Mouse (Mus musculus): ENCODE data around the gene Myl9.
"Not testable (repeated sequence)": the region's sequence is repeated elsewhere in the genome, so short reads cannot be mapped to it uniquely, and the experiment has no call there.

Myl9 gene

DNA sequence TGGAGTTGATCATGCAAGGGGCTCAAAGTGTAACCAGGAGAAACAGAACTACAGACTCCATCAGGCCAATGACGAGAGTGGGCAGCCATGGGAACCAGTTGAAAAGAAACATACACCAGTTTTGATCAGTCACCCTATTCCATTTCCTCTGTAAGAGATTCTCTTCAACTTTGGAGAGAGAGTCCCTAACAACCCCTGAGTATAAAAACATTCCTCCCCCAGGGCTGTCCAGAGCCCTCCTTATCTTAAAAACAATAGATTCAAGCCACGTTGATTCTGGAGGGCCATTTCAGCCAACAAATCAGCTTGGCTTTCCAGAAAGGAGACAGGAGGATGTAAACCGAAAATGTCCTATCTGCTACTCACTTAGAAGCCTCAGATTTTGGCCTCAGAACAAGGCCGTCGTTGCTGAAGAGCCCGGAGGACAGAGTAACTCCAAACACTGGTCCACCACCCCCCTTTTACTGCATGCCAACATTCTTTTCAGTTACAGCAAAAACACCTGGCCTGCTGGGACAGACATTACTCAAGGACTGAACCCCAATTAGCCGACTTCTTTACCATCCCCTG lies 8.9 kb downstream of the Myl9 start:
- DNase-seq (ENCODE audit: inconsistent ontology term), result no peak

DNA sequence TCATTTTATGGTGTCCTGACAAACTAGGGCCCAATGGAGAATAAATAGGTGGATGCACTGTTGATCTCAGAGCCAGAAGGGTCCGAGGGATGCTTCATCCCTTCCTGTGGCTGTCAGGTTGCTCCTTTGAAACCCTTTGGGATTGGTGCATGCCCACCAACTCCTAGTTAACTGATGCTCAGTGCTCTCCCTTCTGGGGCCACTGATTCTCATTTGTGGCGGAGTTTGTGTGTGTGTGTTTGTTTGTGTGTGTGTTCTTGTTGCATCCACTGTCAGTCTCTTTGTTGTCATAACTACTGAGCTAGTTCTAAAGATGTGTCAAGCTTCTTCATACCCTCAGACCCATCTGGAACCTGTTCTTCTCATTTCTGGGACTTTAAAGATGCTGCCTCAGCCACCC lies 9.7 kb downstream of the Myl9 start:
- no peak for DNase-seq (ENCODE audit: inconsistent ontology term)

DNA sequence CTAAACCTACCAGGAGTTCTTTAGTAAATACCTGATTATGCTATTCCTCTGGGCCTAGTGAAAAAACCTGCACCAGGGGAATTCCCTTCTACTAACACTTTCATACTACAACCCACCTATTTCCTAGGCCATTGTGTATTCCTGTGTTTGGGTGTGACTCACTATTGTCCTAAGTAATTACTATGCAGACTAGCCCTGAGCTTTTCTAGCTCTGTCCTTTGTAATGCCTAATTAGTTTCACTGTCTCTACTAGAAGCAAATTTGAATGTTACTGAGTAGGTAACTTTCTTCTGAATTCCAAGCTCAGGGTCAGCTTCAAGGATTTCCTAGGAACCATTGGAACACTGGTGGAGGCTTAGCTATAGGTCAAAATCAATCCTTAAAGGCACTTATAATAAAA lies 11.1 kb downstream of the Myl9 start:
- DNase-seq (ENCODE audit: inconsistent ontology term), result not testable (repeated sequence)

DNA sequence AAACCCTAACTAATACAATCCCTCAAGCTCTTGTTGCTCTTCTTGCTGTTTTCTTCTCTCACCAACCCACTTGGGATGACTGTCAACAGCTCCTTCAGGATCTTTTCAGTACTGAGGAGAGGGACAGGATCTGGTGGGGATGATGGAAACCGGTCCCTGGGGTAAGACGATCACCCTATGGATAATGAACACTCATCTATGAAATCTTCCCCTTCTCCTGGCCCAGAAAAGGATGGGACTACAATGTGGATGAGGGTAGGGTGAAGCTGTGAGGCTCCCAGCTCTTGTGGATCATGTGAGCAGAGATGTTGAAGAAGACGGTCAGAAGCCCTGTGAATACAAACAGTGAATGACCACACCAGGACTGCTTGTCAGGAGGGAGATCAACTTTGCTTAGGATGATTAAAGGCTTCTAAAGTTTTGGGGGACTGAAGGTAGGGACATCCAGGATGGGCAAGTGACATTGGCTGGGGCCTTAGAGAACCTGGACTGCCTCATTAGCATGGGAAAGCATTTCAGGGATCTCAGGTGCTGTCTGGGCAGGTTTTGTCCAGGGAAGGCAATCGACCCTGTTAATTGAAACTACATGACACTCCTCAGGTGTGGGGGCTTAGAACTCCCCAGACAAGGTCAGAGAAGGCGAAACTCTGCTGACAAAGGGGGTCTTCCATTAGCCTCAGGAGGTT lies 12.0 kb downstream of the Myl9 start:
- DNase-seq (ENCODE audit: inconsistent ontology term), result no peak

DNA sequence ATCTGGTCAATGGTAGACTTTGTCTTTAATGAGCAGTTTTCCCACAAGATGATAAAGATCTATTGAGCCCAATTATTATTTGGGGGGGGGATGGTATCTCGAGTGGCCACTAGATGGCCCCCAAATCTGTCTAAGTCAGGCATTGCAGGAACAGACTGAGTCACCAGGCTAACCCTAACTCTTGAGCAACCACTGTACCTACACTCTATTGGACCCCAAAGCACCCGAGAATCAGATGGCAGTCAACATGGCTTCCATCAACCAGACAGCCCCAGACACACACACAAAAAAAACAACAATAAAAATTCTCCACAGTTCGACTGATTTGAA lies 12.5 kb downstream of the Myl9 start:
- DNase-seq (ENCODE audit: inconsistent ontology term), result no peak

DNA sequence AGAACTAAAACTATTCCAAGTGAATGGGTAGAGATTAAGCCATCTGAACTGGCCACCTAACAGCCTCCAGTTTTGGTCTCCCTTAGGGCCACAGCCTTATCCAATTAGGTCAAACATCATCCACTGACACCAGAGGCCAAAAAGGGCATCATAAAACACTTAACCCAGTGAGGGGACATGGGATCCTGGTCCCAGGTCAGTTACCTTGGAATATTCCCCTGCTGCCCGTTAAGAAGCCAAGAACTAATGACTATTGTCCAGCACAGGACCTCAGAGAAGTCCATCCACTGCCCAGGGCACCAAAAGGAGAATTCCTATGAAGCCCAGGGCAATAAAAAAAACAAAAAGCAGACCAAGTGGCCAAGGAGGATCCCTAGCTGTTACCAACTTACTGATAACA lies 13.6 kb downstream of the Myl9 start:
- no peak for DNase-seq (ENCODE audit: inconsistent ontology term)

DNA sequence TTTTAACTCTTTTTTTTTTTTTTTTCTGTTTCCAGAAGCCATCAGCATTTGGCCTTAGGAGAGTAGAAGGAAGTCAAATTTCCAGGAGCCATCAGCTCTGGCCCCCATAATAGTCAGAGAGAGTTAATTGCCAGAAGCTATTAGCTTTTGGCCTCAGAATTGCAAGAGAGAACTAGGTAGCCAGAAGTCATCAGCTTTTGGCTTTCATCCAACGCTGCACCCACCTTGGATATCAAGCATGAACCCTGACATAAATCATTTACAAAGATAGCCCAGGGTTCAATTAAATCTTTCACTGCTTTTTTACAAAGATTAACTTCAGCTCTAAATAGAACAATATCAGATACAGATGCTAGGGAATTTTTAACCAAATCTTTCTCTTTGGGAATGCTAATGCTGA lies 23.3 kb downstream of the Myl9 start:
- DNase-seq (ENCODE audit: inconsistent ontology term), result no peak

DNA sequence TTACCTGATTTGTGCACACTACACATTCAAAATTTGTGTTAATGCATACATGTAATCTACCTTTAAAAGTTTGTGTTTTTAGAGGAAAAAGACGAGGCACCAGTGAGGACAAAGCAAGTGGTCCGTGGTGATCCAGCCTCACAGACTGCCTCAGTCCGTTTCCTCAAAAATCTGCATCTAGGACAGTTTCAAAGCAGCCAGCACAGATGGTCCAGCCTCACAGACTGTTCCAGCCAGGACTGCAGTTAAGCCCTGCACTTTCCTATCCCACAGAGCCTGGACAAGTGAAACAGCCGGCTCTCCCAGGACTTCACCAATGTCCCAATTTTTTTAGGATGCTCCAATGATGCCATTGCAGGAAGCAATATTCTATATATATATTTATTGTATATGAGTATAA lies 25.8 kb downstream of the Myl9 start:
- no peak for DNase-seq (ENCODE audit: inconsistent ontology term)

DNA sequence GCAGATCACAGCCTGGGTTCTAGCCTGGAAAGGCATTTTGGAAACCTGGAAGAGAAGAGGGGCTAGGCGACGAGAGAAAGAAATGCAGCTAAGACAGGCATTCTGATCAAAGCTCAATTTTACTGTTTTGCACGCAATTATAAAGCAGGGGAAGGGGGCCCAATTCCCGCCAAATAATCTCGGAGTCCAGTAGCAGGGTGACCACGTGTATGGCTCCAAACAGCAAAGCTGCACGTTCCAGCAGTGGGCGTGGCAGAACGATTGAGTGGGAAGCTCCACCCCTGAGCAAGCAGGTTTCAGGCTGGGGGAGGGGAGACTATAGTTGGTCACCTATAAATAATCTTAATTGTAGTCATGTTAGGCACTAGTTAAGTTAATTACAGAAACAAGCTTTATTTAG lies 26.9 kb downstream of the Myl9 start:
- DNase-seq (ENCODE audit: inconsistent ontology term), result not testable (repeated sequence)

DNA sequence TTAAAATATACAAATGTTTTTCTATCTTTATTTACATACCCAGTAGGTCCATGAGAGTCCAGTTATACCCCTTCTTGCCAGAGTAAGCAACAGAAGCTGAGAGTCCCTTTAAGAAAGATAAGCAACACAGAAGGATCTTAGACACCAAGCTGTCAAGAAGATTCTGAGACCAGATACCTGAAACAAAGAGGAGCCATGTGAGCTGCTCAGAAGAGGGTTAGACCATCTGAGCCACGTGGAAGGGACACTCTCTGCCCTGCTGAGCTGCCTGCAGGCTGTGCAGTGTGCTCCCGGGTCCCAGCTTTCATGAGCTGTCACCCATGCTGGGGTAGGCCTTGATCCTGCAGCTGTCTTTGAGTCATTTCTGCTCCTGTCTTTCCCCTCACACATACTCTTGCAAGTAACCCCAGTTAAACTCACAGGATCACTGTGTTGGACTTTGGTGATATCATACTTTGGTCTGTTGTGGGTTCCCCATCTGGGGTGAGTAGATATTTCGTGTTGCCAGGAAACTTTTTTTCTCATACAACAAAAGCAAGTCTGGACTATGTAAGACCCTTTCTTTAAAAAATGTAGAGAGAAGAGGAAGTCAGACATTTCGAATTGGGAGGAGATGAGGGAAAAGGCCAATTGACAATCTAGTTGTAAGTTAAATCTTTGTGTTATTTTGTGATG lies 28.6 kb downstream of the Myl9 start:
- DNase-seq (ENCODE audit: inconsistent ontology term), result no peak

DNA sequence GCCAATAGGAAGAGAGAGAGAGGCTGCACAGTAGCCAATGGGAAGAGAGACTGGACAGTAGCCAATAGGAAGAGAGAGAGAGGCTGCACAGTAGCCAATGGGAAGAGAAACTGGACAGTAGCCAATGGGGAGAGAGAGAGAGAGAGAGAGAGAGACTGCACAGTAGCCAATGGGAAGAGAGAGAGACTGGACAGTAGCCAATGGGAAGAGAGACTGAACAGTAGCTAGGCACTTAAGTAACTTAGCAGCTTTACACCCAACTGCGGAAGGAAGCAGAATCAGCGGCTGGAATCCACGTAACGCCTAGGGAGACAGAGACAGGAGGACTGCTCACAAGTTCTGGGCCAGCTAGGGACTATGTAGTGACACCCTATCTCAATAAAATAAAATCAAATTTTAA lies 29.4 kb downstream of the Myl9 start:
- no peak for DNase-seq (ENCODE audit: inconsistent ontology term)

DNA sequence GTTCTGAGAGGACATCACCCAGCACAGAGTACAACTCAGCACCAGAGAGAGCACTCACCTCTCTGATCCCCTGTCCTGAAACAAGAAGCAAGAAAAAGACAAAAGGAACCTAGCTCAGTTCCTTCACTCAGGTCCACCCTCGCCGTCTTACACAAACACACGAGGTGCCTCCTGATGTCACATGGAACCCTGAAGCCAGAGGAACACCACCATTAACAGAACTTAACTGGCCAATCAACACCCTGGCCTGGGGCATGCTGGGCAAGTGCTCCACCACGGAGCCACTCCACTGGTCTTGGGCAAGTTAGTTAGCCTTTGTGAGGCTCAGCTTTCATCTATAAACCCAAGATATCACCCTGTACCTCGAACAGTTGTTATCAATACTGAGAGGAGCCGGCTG lies 31.7 kb downstream of the Myl9 start:
- no peak for DNase-seq (ENCODE audit: inconsistent ontology term)

DNA sequence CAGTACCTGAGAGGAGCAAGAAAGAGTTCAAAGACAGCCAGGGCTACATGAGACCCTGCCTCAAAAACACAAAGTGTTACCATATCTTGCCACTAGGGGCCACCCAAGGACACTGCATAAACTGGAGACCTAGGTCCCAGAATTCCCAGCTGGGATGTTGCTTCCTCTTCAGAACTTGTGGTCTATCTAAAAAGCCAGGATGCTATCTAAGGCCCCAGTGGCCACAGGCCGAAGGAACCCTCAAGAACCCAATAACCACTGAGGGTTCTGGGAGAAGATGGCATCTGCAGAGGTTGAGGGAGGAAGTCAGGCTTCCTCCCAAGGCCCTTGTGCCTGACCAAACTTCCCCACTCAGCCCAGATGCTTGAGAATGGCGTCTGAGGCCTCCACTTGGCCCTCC lies 34.4 kb downstream of the Myl9 start:
- DNase-seq (ENCODE audit: inconsistent ontology term), result peak; percentile 51

DNA sequence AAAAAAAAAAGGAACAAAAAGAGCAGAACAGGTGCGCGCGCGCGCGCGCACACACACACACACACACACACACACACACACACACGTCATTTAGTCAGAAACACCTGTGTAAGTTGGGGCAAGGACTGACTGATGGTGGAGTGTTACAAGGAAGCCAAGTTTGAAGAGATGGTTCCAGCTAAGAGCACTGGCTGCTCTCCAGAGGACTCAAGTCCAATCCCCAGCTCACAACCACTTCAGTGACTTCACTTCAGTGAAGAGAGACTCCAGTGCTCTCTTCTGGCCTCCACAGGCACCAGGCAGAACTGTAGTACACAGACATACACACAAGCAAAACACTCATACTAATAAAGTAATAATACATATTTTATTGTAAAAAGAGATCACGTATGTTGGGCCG lies 35.5 kb downstream of the Myl9 start:
- no peak for DNase-seq (ENCODE audit: inconsistent ontology term)

DNA sequence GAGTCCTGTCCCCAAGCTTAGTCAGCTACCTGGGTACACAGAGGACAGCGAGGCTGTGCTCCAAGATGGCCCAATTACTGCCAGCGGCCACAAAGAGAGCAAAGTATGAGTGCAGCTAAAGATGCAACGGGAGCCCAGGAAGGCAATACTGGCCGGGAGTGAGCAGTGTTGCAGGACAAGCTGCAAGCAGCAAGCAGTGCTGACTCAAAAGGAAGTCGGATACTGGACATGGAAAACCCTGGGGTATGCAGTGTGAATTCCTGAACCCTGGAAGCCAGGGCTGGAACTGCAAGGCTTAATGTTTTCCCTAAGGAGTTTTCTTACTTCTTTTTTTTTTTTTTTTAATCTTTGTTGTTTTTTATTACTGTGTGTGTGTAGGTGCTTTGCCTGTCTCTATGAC lies 36.3 kb downstream of the Myl9 start:
- no peak for DNase-seq (ENCODE audit: inconsistent ontology term)

DNA sequence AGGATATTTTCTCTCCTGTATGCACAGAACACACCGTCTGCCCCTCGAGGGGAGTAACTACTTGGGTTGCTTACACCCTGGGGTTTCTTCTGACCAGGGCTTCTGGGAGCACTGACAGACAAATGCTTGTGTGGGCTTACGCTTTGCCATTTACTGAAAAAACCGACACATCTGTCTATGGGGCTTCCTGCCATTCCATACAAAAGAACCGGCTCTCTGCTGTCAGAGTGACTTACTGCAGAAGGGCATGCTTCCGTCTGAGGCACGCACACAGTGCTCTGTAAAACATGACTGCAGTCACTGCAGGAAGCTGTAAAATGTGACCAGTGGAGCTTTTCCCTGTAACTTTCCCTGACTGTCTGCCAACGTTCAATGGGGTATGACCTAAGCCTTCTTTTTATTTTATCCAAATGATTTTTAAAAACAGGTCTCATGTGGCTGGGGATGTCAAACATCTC lies 39.2 kb downstream of the Myl9 start:
- peak; percentile 55 for DNase-seq (ENCODE audit: inconsistent ontology term)

DNA sequence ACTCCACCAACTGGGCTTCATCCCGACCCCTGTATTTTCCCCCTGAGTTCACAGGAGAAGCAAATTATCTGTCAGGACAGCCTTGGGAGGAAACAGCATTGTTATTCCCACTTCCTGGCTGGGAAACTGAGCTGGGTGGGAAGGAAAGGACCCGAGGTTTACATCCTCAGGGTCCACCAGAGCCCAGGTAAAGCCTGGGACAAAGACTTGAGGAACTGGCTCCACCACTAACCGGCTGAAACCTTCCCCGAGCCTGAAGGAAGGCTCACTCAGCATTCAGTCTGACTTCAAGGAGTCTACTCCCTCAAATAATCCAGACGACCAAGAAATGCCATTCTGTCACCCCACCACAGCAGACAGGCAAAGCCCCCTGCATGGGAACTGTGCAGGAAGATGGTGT lies 39.7 kb downstream of the Myl9 start:
- DNase-seq (ENCODE audit: inconsistent ontology term), result no peak

DNA sequence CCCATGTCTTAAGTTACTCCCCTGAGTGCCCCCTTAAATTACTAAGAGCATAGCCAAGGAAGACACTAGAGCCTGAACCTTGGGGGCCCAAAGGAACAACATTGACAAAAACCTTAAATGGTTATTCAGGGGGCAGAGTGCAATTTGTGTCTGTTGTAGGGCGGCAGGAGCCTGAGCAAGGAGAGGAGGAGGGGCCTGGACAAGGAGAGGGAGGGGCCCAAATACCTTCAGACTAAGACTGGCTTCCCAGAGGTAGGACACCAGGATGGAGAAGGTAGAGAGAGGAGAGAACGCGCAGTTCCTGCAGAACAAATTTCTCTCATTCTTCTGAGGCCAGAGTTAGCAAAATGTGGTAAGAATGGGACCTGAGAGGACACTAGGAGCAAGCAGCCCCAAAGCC lies 40.2 kb downstream of the Myl9 start:
- DNase-seq (ENCODE audit: inconsistent ontology term), result no peak

DNA sequence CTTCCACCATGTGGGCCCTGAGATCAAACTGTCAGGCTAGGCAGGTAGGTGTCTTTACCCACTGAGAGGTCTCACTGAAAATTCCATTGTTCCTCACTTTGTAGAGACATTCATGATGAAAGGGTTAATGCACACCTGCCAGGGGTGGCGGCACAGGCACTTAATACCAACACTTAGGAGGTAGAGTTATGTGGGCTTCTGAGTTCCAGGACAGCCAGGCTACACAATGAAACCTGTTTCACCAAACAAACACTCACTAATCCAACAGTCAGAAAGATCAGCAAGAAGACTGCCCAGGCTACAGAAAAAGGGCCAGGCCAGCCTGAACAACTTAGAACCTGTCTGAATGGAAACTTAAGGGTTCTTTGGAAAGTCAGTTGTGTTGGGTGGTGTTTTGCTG lies 40.9 kb downstream of the Myl9 start:
- DNase-seq (ENCODE audit: inconsistent ontology term), result no peak

DNA sequence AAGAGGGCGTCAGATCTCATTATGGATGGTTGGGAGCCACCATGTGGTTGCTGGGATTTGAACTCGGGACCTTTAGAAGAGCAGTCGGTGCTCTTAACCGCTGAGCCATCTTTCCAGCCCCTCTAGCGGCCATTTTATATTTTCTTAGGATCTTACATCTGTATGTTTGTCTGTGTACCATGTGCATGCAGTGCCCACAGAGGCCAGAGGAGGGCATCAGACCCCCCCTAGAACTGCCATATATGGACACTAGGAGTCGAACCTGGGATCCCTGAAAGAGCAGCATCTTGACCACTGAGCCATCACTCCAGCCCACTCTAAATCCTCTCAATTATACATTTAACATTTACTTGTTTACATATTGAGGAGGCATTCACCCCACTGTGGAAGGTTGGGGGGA lies 49.9 kb downstream of the Myl9 start:
- not testable (repeated sequence) for DNase-seq (ENCODE audit: inconsistent ontology term)
